Mouse (Mus musculus): ENCODE measurements around the gene Klk11. TPM values are rescaled to one million over a fixed set of nuclear protein-coding genes. Genes with fewer than 3 reads are reported as not detected.

Gene Klk11
- polyA plus RNA-seq (2014; fragmentation: Nextera tagmentation; extraction: Ambion mirVana): 0.27 TPM in 1 of 2 replicates, not detected in the other

- Histone ChIP-seq H3K27ac (ENCODE audit: low read depth, low read length) (no peak within 1 kb of the TSS), H3K27me3 (ENCODE audit: control insufficient read depth, insufficient read depth, low read length) (no peaks in the 10 kb centered on the region), H3K4me3 (ENCODE audit: low read length) (no peak within 1 kb of the TSS), H3K9me3 (ENCODE audit: control insufficient read depth, low read length) (no peaks in the 10 kb centered on the region), H3K36me3 (ENCODE audit: control insufficient read depth, insufficient read depth, low read length) (no peaks in the 10 kb centered on the region), H3K9ac (ENCODE audit: low read depth, low read length) (no peak within 1 kb of the TSS), H3K4me2 (replicated peaks; ENCODE audit: low read depth, low read length) (no peak within 1 kb of the TSS), H3K4me1 (ENCODE audit: control insufficient read depth, insufficient read depth, low read length) (no peaks in the 10 kb centered on the region)
- 92% methylated on average over 5 of the region's 5 CpGs for WGBS
- ATAC-seq (ENCODE audit: low FRiP score, low TSS enrichment): no peak
These were observed at the start of gene Klk11 for GRCm38 (mm10) chr7:43774364-43774763. Gene Klk11, plus strand, starts transcription at chr7:43774604.

DNA sequence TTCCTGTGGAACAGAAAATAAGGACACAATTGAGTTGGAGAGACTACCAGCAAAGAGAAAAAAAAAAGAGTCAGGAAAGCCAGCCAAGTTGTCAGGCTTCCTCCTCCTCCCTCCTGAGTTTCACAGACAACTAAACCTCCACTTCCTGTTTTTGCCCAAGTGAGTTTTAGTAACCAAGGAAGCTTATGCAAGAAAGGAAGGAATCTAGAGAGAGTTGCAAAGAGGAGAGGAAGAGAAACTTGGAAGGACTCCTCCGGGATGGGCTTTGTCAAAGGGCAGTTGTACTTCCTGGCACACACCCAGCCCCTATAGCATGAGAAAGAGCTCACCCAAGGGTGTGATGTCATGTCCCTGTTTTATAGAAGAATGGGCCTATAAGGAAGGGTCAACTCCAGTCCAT is 26.6 kb upstream of the Klk11 start:
- no peaks in the 10 kb centered on the region for H3K9me3 ChIP-seq (ENCODE audit: control insufficient read depth, low read length)
- no peak overlapping the region for H3K9ac ChIP-seq (ENCODE audit: low read depth, low read length)
- WGBS: 76% methylated on average over 1 of the region's 1 CpGs
- no peaks in the 10 kb centered on the region for H3K36me3 ChIP-seq (ENCODE audit: control insufficient read depth, insufficient read depth, low read length)
- no peak overlapping the region for H3K4me2 ChIP-seq (replicated peaks; ENCODE audit: low read depth, low read length)
- no peaks in the 10 kb centered on the region for H3K4me1 ChIP-seq (ENCODE audit: control insufficient read depth, insufficient read depth, low read length)
- no peak overlapping the region for H3K4me3 ChIP-seq (ENCODE audit: low read length)
- no peak overlapping the region for H3K27ac ChIP-seq (ENCODE audit: low read depth, low read length)
- H3K27me3 ChIP-seq (ENCODE audit: control insufficient read depth, insufficient read depth, low read length): no peaks in the 10 kb centered on the region
- no peak for ATAC-seq (ENCODE audit: low FRiP score, low TSS enrichment)

DNA sequence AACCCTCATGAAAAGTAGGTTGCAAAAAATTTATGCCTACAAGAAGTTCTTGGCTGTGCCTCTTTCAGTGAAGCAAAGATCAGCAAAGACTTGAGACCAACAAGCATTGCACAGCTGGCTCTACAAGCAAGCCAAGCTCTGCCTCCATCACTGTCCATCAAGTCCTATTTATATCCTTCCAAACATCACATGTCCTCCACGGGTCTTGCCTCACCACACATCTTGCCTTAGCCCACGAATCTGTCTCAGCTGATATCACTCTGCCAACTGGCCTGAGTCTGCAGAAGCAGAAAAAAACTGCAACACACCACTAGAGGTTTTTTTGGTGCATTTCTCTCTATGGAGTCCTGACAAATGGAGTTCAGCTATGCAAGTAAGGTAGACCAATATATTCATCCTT is 21.6 kb upstream of the Klk11 start:
- Histone ChIP-seq H3K9me3 (ENCODE audit: control insufficient read depth, low read length) (no peaks in the 10 kb centered on the region), H3K27ac (ENCODE audit: low read depth, low read length) (no peak overlapping the region), H3K27me3 (ENCODE audit: control insufficient read depth, insufficient read depth, low read length) (no peaks in the 10 kb centered on the region), H3K9ac (ENCODE audit: low read depth, low read length) (no peak overlapping the region), H3K4me2 (replicated peaks; ENCODE audit: low read depth, low read length) (no peak overlapping the region), H3K4me3 (ENCODE audit: low read length) (no peak overlapping the region), H3K36me3 (ENCODE audit: control insufficient read depth, insufficient read depth, low read length) (no peaks in the 10 kb centered on the region), H3K4me1 (ENCODE audit: control insufficient read depth, insufficient read depth, low read length) (no peaks in the 10 kb centered on the region)
- ATAC-seq (ENCODE audit: low FRiP score, low TSS enrichment): no peak
- 75% methylated on average over 2 of the region's 2 CpGs for WGBS

GRCm38 (mm10) chr7:43766484-43766883 is 7.9 kb upstream of the Klk11 start:
- H3K27me3 ChIP-seq (ENCODE audit: control insufficient read depth, insufficient read depth, low read length): no peaks in the 10 kb centered on the region
- no peak overlapping the region for H3K4me2 ChIP-seq (replicated peaks; ENCODE audit: low read depth, low read length)
- H3K9ac ChIP-seq (ENCODE audit: low read depth, low read length): no peak overlapping the region
- H3K27ac ChIP-seq (ENCODE audit: low read depth, low read length): no peak overlapping the region
- H3K4me1 ChIP-seq (ENCODE audit: control insufficient read depth, insufficient read depth, low read length): no peaks in the 10 kb centered on the region
- no peak for ATAC-seq (ENCODE audit: low FRiP score, low TSS enrichment)
- H3K9me3 ChIP-seq (ENCODE audit: control insufficient read depth, low read length): no peaks in the 10 kb centered on the region
- H3K36me3 ChIP-seq (ENCODE audit: control insufficient read depth, insufficient read depth, low read length): no peaks in the 10 kb centered on the region
- 50% methylated on average over 8 of the region's 8 CpGs for WGBS
- no peak overlapping the region for H3K4me3 ChIP-seq (ENCODE audit: low read length)

GRCm38 (mm10) chr7:43768597-43768996 is 5.8 kb upstream of the Klk11 start, which contains the start of gene Klk12:
Gene Klk12, plus strand, starts transcription at chr7:43768897.
- H3K9me3 ChIP-seq (ENCODE audit: control insufficient read depth, low read length): no peaks in the 10 kb centered on the region
- H3K9ac ChIP-seq (ENCODE audit: low read depth, low read length): no peak within 1 kb of the TSS
- ATAC-seq (ENCODE audit: low FRiP score, low TSS enrichment): no peak
- H3K4me3 ChIP-seq (ENCODE audit: low read length): no peak within 1 kb of the TSS
- no peaks in the 10 kb centered on the region for H3K4me1 ChIP-seq (ENCODE audit: control insufficient read depth, insufficient read depth, low read length)
- no peak within 1 kb of the TSS for H3K4me2 ChIP-seq (replicated peaks; ENCODE audit: low read depth, low read length)
- H3K27me3 ChIP-seq (ENCODE audit: control insufficient read depth, insufficient read depth, low read length): no peaks in the 10 kb centered on the region
- no peak within 1 kb of the TSS for H3K27ac ChIP-seq (ENCODE audit: low read depth, low read length)
- H3K36me3 ChIP-seq (ENCODE audit: control insufficient read depth, insufficient read depth, low read length): no peaks in the 10 kb centered on the region
- WGBS: 81% methylated on average over 4 of the region's 4 CpGs

GRCm38 (mm10) chr7:43769636-43770035 is 4.8 kb upstream of the Klk11 start:
- H3K27ac ChIP-seq (ENCODE audit: low read depth, low read length): no peak overlapping the region
- H3K4me3 ChIP-seq (ENCODE audit: low read length): no peak overlapping the region
- H3K36me3 ChIP-seq (ENCODE audit: control insufficient read depth, insufficient read depth, low read length): no peaks in the 10 kb centered on the region
- whole genome bisulfite sequencing: 87% methylated on average over 8 of the region's 8 CpGs
- no peaks in the 10 kb centered on the region for H3K9me3 ChIP-seq (ENCODE audit: control insufficient read depth, low read length)
- no peaks in the 10 kb centered on the region for H3K4me1 ChIP-seq (ENCODE audit: control insufficient read depth, insufficient read depth, low read length)
- H3K27me3 ChIP-seq (ENCODE audit: control insufficient read depth, insufficient read depth, low read length): no peaks in the 10 kb centered on the region
- H3K9ac ChIP-seq (ENCODE audit: low read depth, low read length): no peak overlapping the region
- no peak for ATAC-seq (ENCODE audit: low FRiP score, low TSS enrichment)
- no peak overlapping the region for H3K4me2 ChIP-seq (replicated peaks; ENCODE audit: low read depth, low read length)

GRCm38 (mm10) chr7:43770701-43771100 is 3.7 kb upstream of the Klk11 start:
- ATAC-seq (ENCODE audit: low FRiP score, low TSS enrichment): no peak
- Histone ChIP-seq H3K27ac (ENCODE audit: low read depth, low read length) (no peak overlapping the region), H3K4me1 (ENCODE audit: control insufficient read depth, insufficient read depth, low read length) (no peaks in the 10 kb centered on the region), H3K4me2 (replicated peaks; ENCODE audit: low read depth, low read length) (no peak overlapping the region), H3K9me3 (ENCODE audit: control insufficient read depth, low read length) (no peaks in the 10 kb centered on the region), H3K27me3 (ENCODE audit: control insufficient read depth, insufficient read depth, low read length) (no peaks in the 10 kb centered on the region), H3K4me3 (ENCODE audit: low read length) (no peak overlapping the region), H3K9ac (ENCODE audit: low read depth, low read length) (no peak overlapping the region), H3K36me3 (ENCODE audit: control insufficient read depth, insufficient read depth, low read length) (no peaks in the 10 kb centered on the region)
- 94% methylated on average over 10 of the region's 10 CpGs for WGBS

- Histone ChIP-seq H3K27ac (ENCODE audit: low read depth, low read length) (no peak overlapping the region), H3K4me1 (ENCODE audit: control insufficient read depth, insufficient read depth, low read length) (no peaks in the 10 kb centered on the region), H3K9ac (ENCODE audit: low read depth, low read length) (no peak overlapping the region), H3K36me3 (ENCODE audit: control insufficient read depth, insufficient read depth, low read length) (no peaks in the 10 kb centered on the region), H3K27me3 (ENCODE audit: control insufficient read depth, insufficient read depth, low read length) (no peaks in the 10 kb centered on the region), H3K4me3 (ENCODE audit: low read length) (no peak overlapping the region), H3K4me2 (replicated peaks; ENCODE audit: low read depth, low read length) (no peak overlapping the region), H3K9me3 (ENCODE audit: control insufficient read depth, low read length) (no peaks in the 10 kb centered on the region)
- ATAC-seq (ENCODE audit: low FRiP score, low TSS enrichment): no peak
- WGBS: 94% methylated on average over 6 of the region's 6 CpGs
These were observed 2.5 kb upstream of the Klk11 start for GRCm38 (mm10) chr7:43771916-43772315.

GRCm38 (mm10) chr7:43772901-43773300 is 1.5 kb upstream of the Klk11 start:
- H3K27me3 ChIP-seq (ENCODE audit: control insufficient read depth, insufficient read depth, low read length): no peaks in the 10 kb centered on the region
- H3K27ac ChIP-seq (ENCODE audit: low read depth, low read length): no peak overlapping the region
- WGBS: 78% methylated on average over 3 of the region's 3 CpGs
- no peak overlapping the region for H3K4me2 ChIP-seq (replicated peaks; ENCODE audit: low read depth, low read length)
- H3K36me3 ChIP-seq (ENCODE audit: control insufficient read depth, insufficient read depth, low read length): no peaks in the 10 kb centered on the region
- no peak for ATAC-seq (ENCODE audit: low FRiP score, low TSS enrichment)
- no peak overlapping the region for H3K4me3 ChIP-seq (ENCODE audit: low read length)
- no peaks in the 10 kb centered on the region for H3K9me3 ChIP-seq (ENCODE audit: control insufficient read depth, low read length)
- no peaks in the 10 kb centered on the region for H3K4me1 ChIP-seq (ENCODE audit: control insufficient read depth, insufficient read depth, low read length)
- H3K9ac ChIP-seq (ENCODE audit: low read depth, low read length): no peak overlapping the region
